Mouse (Mus musculus): ENCODE measurements at regions not wholly inside any gene's neighbourhood (a gene's known extent, or its start where the extent isn't known, plus 50 kb on each side); places are given as distances from the start of the nearest gene placed in this dataset.

DNA sequence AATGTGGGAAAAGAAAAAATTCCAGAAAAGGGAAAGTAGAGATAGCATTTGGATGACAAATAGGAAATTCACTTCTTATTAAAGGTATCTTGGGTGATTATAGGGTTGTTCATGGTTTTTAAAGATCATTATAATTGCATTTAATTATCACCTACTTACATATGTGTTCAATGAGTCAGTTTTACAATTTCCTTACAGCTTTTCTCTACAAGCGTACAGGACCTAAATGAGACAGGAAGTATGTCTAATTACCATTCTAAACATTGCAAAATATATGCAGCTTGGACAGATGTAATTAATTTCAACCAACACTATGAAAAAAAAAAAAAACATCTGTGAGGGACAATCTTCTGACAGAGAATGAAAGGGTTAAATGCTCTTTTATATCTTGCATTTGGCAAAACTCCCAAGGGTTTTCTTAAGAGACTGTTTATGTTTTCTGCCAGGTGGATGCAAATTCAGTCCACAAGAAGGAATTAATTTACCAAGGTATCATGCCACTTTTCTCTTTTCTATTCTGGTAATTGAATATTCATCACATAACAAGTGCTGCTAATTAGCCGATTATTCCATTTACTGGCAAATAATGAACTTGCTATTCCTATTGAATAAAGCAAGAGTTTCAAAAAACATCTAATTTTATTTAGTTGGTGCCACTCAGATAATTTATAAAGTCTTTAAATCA is 531.5 kb upstream of the Gje1 start:
- no peak for TF ChIP-seq CTCF (IDR thresholded peaks at IDR 0.05; ENCODE audit: control insufficient read depth, insufficient read depth, insufficient read length)
- no peak for TF ChIP-seq USF1 (IDR thresholded peaks at IDR 0.05; ENCODE audit: low read depth)
- TF ChIP-seq MAX (IDR thresholded peaks at IDR 0.05) = no peak
- TF ChIP-seq MYOD1 (IDR thresholded peaks at IDR 0.05; ENCODE audit: control insufficient read depth, insufficient read length, low read depth) = no peak
- no peak for TF ChIP-seq MYOG (IDR thresholded peaks at IDR 0.05; ENCODE audit: control insufficient read depth, extremely low read depth, insufficient read length)
- TF ChIP-seq CEBPB (IDR thresholded peaks at IDR 0.05; ENCODE audit: low read depth) = no peak
- TF ChIP-seq FOSL1 (IDR thresholded peaks at IDR 0.05; ENCODE audit: insufficient read depth, low read length, poor library complexity, severe bottlenecking) = no peak
